Mouse (Mus musculus): ENCODE data around the gene Fam25c.

GRCm38 (mm10) chr14:34311691-34312090, 43.5 kb downstream of the Fam25c start:
- no peak for TF ChIP-seq CTCF (IDR thresholded peaks at IDR 0.05; ENCODE audit: low read depth)
- no peak for TF ChIP-seq EP300 (IDR thresholded peaks at IDR 0.05; ENCODE audit: low read depth)

Data from liver, embryonic 14.5 days (tissue).